Mouse (Mus musculus): ENCODE measurements around the gene Mvb12b. TPM values are rescaled to one million over a fixed set of nuclear protein-coding genes. Genes with fewer than 3 reads are reported as not detected.

Mvb12b gene
- total and polyA plus RNA-seq, 2 experiments, result 0.83 to 2.7 TPM

- Histone ChIP-seq H3K9ac (ENCODE audit: low read depth, low read length) (no peak overlapping the region), H3K27me3 (ENCODE audit: control insufficient read depth, insufficient read depth, low read length) (no peaks in the 10 kb centered on the region), H3K79me2 (ENCODE audit: control insufficient read depth, insufficient read depth, low read length) (no peaks in the 10 kb centered on the region), H3K27ac (replicated peaks; ENCODE audit: insufficient read depth, low read depth, low read length) (no peak overlapping the region), H3K4me1 (ENCODE audit: control insufficient read depth, insufficient read depth, low read length) (no peaks in the 10 kb centered on the region), H3K4me3 (ENCODE audit: insufficient read depth, low read depth, low read length) (no peak overlapping the region), H3K36me3 (ENCODE audit: control insufficient read depth, insufficient read depth, low read length) (no peaks in the 10 kb centered on the region)
- TF ChIP-seq CTCF (IDR thresholded peaks at IDR 0.05; ENCODE audit: low read depth, low read length) (no peak), POLR2A (IDR thresholded peaks at IDR 0.05; ENCODE audit: extremely low read depth, insufficient read depth, low read length) (no peak)
- WGBS, result 93% methylated on average over 11 of the region's 11 CpGs
- DNase-seq (ENCODE audit: extremely low read depth, low read depth, low spot score), result no peak
These were observed 74.8 kb downstream of the Mvb12b start for GRCm38 (mm10) chr2:33812980-33813379.

GRCm38 (mm10) chr2:33811349-33811890 is 76.3 kb downstream of the Mvb12b start:
- Histone ChIP-seq H3K27ac (replicated peaks; ENCODE audit: insufficient read depth, low read depth, low read length) (no peak overlapping the region), H3K4me1 (ENCODE audit: control insufficient read depth, insufficient read depth, low read length) (no peaks in the 10 kb centered on the region), H3K9ac (ENCODE audit: low read depth, low read length) (no peak overlapping the region), H3K79me2 (ENCODE audit: control insufficient read depth, insufficient read depth, low read length) (no peaks in the 10 kb centered on the region), H3K4me3 (ENCODE audit: insufficient read depth, low read depth, low read length) (no peak overlapping the region), H3K36me3 (ENCODE audit: control insufficient read depth, insufficient read depth, low read length) (no peaks in the 10 kb centered on the region), H3K27me3 (ENCODE audit: control insufficient read depth, insufficient read depth, low read length) (no peaks in the 10 kb centered on the region)
- TF ChIP-seq CTCF (IDR thresholded peaks at IDR 0.05; ENCODE audit: low read depth, low read length) (no peak), POLR2A (IDR thresholded peaks at IDR 0.05; ENCODE audit: extremely low read depth, insufficient read depth, low read length) (no peak)
- DNase-seq (ENCODE audit: extremely low read depth, low read depth, low spot score), result no peak
- WGBS, result 93% methylated on average over 17 of the region's 17 CpGs

- no peak overlapping the region for H3K27ac ChIP-seq (replicated peaks; ENCODE audit: insufficient read depth, low read depth, low read length)
- no peak overlapping the region for H3K9ac ChIP-seq (ENCODE audit: low read depth, low read length)
- H3K27me3 ChIP-seq (ENCODE audit: control insufficient read depth, insufficient read depth, low read length), result no peaks in the 10 kb centered on the region
- no peaks in the 10 kb centered on the region for H3K4me1 ChIP-seq (ENCODE audit: control insufficient read depth, insufficient read depth, low read length)
- no peak for TF ChIP-seq POLR2A (IDR thresholded peaks at IDR 0.05; ENCODE audit: extremely low read depth, insufficient read depth, low read length)
- TF ChIP-seq CTCF (IDR thresholded peaks at IDR 0.05; ENCODE audit: low read depth, low read length), result no peak
- no peaks in the 10 kb centered on the region for H3K36me3 ChIP-seq (ENCODE audit: control insufficient read depth, insufficient read depth, low read length)
- no peak for DNase-seq (ENCODE audit: extremely low read depth, low read depth, low spot score)
- H3K79me2 ChIP-seq (ENCODE audit: control insufficient read depth, insufficient read depth, low read length), result no peaks in the 10 kb centered on the region
- no peak overlapping the region for H3K4me3 ChIP-seq (ENCODE audit: insufficient read depth, low read depth, low read length)
- WGBS, result 93% methylated on average over 3 of the region's 3 CpGs
These were observed 78.7 kb downstream of the Mvb12b start for GRCm38 (mm10) chr2:33809081-33809480.

- Histone ChIP-seq H3K9ac (ENCODE audit: low read depth, low read length) (no peak overlapping the region), H3K4me1 (ENCODE audit: control insufficient read depth, insufficient read depth, low read length) (no peaks in the 10 kb centered on the region), H3K79me2 (ENCODE audit: control insufficient read depth, insufficient read depth, low read length) (no peaks in the 10 kb centered on the region), H3K27ac (replicated peaks; ENCODE audit: insufficient read depth, low read depth, low read length) (no peak overlapping the region), H3K27me3 (ENCODE audit: control insufficient read depth, insufficient read depth, low read length) (no peaks in the 10 kb centered on the region), H3K36me3 (ENCODE audit: control insufficient read depth, insufficient read depth, low read length) (no peaks in the 10 kb centered on the region), H3K4me3 (ENCODE audit: insufficient read depth, low read depth, low read length) (no peak overlapping the region)
- no peak for DNase-seq (ENCODE audit: extremely low read depth, low read depth, low spot score)
- TF ChIP-seq POLR2A (IDR thresholded peaks at IDR 0.05; ENCODE audit: extremely low read depth, insufficient read depth, low read length), result no peak
- TF ChIP-seq CTCF (IDR thresholded peaks at IDR 0.05; ENCODE audit: low read depth, low read length), result no peak
- WGBS, result 94% methylated on average over 5 of the region's 5 CpGs
These were observed 79.7 kb downstream of the Mvb12b start for GRCm38 (mm10) chr2:33808032-33808431.

DNA sequence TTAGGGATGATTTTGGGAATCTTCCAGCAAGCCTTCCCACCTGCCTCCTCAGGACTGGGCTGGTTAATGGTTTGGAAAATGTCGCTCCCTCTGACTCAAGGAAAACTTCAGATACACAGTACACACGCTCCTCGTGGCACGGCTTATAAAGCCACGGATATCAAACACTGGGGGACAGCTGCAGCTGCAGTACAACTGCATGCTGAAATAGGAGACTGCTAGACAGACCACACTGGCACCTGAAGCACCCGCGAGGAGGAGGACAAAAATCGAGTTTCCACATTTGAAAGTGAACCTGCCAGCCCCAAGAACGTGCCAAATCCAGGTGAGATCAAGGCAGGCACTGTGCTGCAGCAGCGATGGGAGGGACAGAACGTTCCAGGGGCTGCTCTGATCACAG is 82.1 kb downstream of the Mvb12b start:
- TF ChIP-seq CTCF (IDR thresholded peaks at IDR 0.05; ENCODE audit: low read depth, low read length), result no peak
- TF ChIP-seq POLR2A (IDR thresholded peaks at IDR 0.05; ENCODE audit: extremely low read depth, insufficient read depth, low read length), result no peak
- Histone ChIP-seq H3K36me3 (ENCODE audit: control insufficient read depth, insufficient read depth, low read length) (no peaks in the 10 kb centered on the region), H3K79me2 (ENCODE audit: control insufficient read depth, insufficient read depth, low read length) (no peaks in the 10 kb centered on the region), H3K9ac (ENCODE audit: low read depth, low read length) (no peak overlapping the region), H3K4me1 (ENCODE audit: control insufficient read depth, insufficient read depth, low read length) (no peaks in the 10 kb centered on the region), H3K4me3 (ENCODE audit: insufficient read depth, low read depth, low read length) (no peak overlapping the region), H3K27me3 (ENCODE audit: control insufficient read depth, insufficient read depth, low read length) (no peaks in the 10 kb centered on the region), H3K27ac (replicated peaks; ENCODE audit: insufficient read depth, low read depth, low read length) (no peak overlapping the region)
- no peak for DNase-seq (ENCODE audit: extremely low read depth, low read depth, low spot score)
- WGBS, result 89% methylated on average over 11 of the region's 11 CpGs

DNA sequence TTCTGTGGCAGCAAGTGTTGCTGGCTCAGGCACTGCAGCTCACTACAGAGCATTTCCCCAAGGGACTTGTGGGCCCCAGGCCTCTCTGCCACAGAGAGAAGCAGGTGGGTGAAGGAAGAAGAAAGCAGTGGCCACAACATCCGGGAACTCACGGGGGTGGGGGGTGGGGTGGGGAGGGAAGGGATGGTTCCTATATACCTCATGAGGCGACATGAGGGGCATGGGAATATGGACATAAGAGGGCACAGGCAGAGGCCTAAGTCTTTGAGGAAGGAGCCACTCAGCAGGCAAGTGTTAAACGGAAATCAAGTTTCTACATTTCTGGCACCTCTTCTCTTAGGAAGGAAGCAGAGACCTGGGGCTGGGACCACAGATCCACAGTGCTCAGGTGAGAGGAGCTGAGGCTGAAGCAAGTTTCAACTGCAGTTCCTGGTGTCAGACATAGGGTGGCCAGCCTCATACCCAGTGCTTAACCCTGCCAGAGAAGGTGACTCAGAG is 84.0 kb downstream of the Mvb12b start:
- Histone ChIP-seq H3K36me3 (ENCODE audit: control insufficient read depth, insufficient read depth, low read length) (no peaks in the 10 kb centered on the region), H3K4me1 (ENCODE audit: control insufficient read depth, insufficient read depth, low read length) (no peaks in the 10 kb centered on the region), H3K4me3 (ENCODE audit: insufficient read depth, low read depth, low read length) (no peak overlapping the region), H3K79me2 (ENCODE audit: control insufficient read depth, insufficient read depth, low read length) (no peaks in the 10 kb centered on the region), H3K27me3 (ENCODE audit: control insufficient read depth, insufficient read depth, low read length) (no peaks in the 10 kb centered on the region), H3K9ac (ENCODE audit: low read depth, low read length) (no peak overlapping the region), H3K27ac (replicated peaks; ENCODE audit: insufficient read depth, low read depth, low read length) (no peak overlapping the region)
- no peak for DNase-seq (ENCODE audit: extremely low read depth, low read depth, low spot score)
- WGBS, result 85% methylated on average over 4 of the region's 4 CpGs
- TF ChIP-seq CTCF (IDR thresholded peaks at IDR 0.05; ENCODE audit: low read depth, low read length) (no peak), POLR2A (IDR thresholded peaks at IDR 0.05; ENCODE audit: extremely low read depth, insufficient read depth, low read length) (no peak)
